Mouse (Mus musculus) monocyte, adult 2 months (primary cell): ENCODE results near the gene Mccc1.

Experiments
- DNase-seq, 2 experiments: peaks; one replicate each; pipeline ENCODE4 v3.0.0; 2022; ENCODE audit warnings: low spot score in 2 of 2, low read depth in 1 of 2

Mccc1 gene

GRCm38 (mm10) chr3:35922522-35922921, 78.0 kb downstream of the Mccc1 start:
- DNase-seq: no peak

GRCm38 (mm10) chr3:35918229-35918628, 82.2 kb downstream of the Mccc1 start:
- no peak for DNase-seq
